Mouse (Mus musculus): ENCODE results near the gene Ptpn7.

- TF ChIP-seq CTCF (conservative IDR thresholded peaks at IDR 0.05; ENCODE audit: low read length), result no peak
- TF ChIP-seq POU5F1 (IDR thresholded peaks at IDR 0.05; ENCODE audit: borderline replicate concordance, low read length), result no peak
- TF ChIP-seq NANOG (IDR thresholded peaks at IDR 0.05; ENCODE audit: borderline replicate concordance, low read length), result no peak
These were observed 42.7 kb downstream of the Ptpn7 start for GRCm38 (mm10) chr1:135175176-135175575.

Measured in E14TG2a.4 (cell line).